Mouse (Mus musculus) midbrain, embryonic 15.5 days (tissue): Measurements from ENCODE around the gene Gm5169. TPM values are rescaled to one million over a fixed set of nuclear protein-coding genes. Genes with fewer than 3 reads are reported as not detected.
"Not testable (repeated sequence)": the region's sequence is repeated elsewhere in the genome, so short reads cannot be mapped to it uniquely, and the experiment has no call there.

Experiments
- ATAC-seq: fragments of 200-750 bp; cut with Nextera tagmentation; replicated peaks from 2 replicates; pipeline ENCODE4 v1.8.0; 2017; ENCODE audit warnings: moderate TSS enrichment
- H3K27ac ChIP-seq: fragments of 300-500 bp; sonication (generic); 2 replicates; pipeline ENCODE4 v1.5.1; 2015; ENCODE audit warnings: mild to moderate bottlenecking, inconsistent platforms
- H3K27me3 ChIP-seq: fragments of 300-500 bp; sonication (generic); replicated peaks from 2 replicates; pipeline ENCODE4 v1.6.1; 2015; ENCODE audit warnings: inconsistent platforms
- H3K36me3 ChIP-seq: fragments of 300-500 bp; sonication (generic); replicated peaks from 2 replicates; pipeline ENCODE4 v1.6.1; 2015; ENCODE audit warnings: inconsistent platforms
- H3K4me1 ChIP-seq: fragments of 300-500 bp; sonication (generic); 2 replicates; pipeline ENCODE4 v1.6.1; 2015; ENCODE audit warnings: inconsistent platforms
- H3K4me2 ChIP-seq: fragments of 300-500 bp; sonication (generic); 2 replicates; pipeline ENCODE4 v1.6.1; 2015; ENCODE audit warnings: inconsistent platforms, mild to moderate bottlenecking, moderate library complexity
- H3K4me3 ChIP-seq: fragments of 300-500 bp; sonication (generic); 2 replicates; pipeline ENCODE4 v1.5.1; 2015; ENCODE audit warnings: mild to moderate bottlenecking, inconsistent platforms
- H3K9ac ChIP-seq: fragments of 300-500 bp; sonication (generic); 2 replicates; pipeline ENCODE4 v1.6.1; 2015; ENCODE audit warnings: mild to moderate bottlenecking, inconsistent platforms
- H3K9me3 ChIP-seq: fragments of 300-500 bp; sonication (generic); 2 replicates; pipeline ENCODE4 v1.6.1; 2016; ENCODE audit warnings: inconsistent platforms
- WGBS: fragments of 180-500 bp; shearing (Covaris S2); methylation state at CpG from one replicate; pipeline ENCODE4 v1.1.7; 2015; ENCODE audit warnings: mixed read lengths; 5-methylcytosine and 5-hydroxymethylcytosine counted together
- polyA plus RNA-seq: library from polyadenylated mRNA; unstranded; fragments of >200 nt; fragmentation: Nextera tagmentation; extraction: Ambion mirVana; gene quantifications from 2 replicates; pipeline ENCODE4 v1.2.1, GENCODE M21; 2015

Gm5169 gene
- not detected in 2 replicates for polyA plus RNA-seq

DNA sequence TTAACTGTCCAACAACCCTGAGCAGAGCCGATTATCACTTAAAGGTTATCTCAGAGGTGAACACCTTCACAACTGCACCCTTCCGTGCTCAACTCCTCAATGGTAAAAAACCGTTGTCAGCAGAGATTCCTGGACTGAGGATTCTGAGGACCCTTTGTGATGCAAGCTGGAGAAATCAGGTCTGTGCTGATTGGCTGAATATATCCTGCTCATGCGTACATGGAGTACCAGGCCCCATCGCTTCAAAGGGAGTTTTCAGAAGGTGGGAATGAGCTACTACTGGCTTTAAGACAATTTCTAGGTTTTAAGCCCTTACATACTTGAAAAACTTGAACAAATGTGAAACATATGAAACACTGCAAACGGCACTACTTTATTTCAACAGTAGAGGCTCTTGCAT lies at the start of gene Gm5169:
Gene Gm5169, minus strand, starts transcription at position 101 of the 400 bp plus-strand sequence.
- not testable (repeated sequence) for H3K27me3 ChIP-seq, H3K4me1 ChIP-seq, H3K9ac ChIP-seq, H3K27ac ChIP-seq, H3K9me3 ChIP-seq, H3K4me3 ChIP-seq, H3K36me3 ChIP-seq, H3K4me2 ChIP-seq, ATAC-seq
- 94% methylated on average over 2 of the region's 6 CpGs for WGBS

DNA sequence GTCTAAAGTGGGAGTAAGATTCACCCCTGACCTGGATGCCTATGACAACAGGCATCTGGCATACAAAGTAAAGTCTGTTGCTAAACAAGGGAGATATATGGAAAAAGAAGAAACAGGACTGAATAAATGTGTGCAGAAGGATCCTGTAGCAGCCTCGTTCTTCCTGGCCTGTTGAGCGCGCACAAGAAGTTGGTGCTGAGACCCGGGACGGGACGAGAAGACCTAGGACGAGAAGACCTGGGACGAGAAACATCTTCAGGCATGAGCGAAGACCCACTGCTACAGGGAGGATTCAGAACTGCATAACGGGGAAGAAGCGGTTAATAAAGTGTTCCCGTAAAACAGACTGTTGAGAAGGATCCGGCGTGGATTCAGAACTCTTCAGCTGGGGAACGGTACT lies 46.2 kb upstream of the Gm5169 start:
- H3K36me3 ChIP-seq, H3K4me3 ChIP-seq, ATAC-seq, H3K27ac ChIP-seq, H3K27me3 ChIP-seq, H3K4me2 ChIP-seq, H3K4me1 ChIP-seq, H3K9ac ChIP-seq, H3K9me3 ChIP-seq: not testable (repeated sequence)
- WGBS: 92% methylated on average over 15 of the region's 15 CpGs
